Mouse (Mus musculus): Measurements from ENCODE around the gene Heatr1.

DNA sequence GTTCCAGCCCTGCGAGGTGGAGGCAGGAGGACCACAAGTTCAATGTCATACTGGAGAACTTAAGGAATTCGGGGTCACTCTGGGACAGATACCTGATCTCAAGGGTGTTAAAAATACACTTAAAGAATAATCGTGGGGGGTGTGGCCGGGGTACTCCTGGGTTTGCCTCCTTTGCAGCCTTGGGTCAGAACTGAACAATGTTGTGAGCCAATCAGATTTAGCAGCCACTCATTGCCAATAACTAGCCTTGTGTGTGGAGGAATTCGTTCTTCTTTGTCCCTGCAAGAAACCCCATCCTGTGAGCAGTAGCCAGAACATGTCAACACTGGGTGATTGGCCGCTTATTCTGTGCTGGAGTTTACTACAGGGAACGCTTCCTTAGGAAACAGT lies 66.9 kb downstream of the Heatr1 start:
- TF ChIP-seq CTCF (IDR thresholded peaks at IDR 0.05 in 2 of 3, conservative IDR thresholded peaks at IDR 0.05 in 1 of 3; ENCODE audit: control insufficient read depth in 1 of 3, insufficient read depth in 1 of 3, low read depth in 2 of 3, low read length in 3 of 3, poor library complexity in 1 of 3, severe bottlenecking in 1 of 3) (no peak), NELFE (IDR thresholded peaks at IDR 0.05; ENCODE audit: low read depth, low read length) (no peak; the same call in 1 of the 2 replicates), POLR2A (IDR thresholded peaks at IDR 0.05; ENCODE audit: control insufficient read depth in 1 of 2, insufficient read depth in 1 of 2, low read depth in 1 of 2, low read length in 2 of 2, poor library complexity in 1 of 2) (no peak), ZNF384 (IDR thresholded peaks at IDR 0.05; ENCODE audit: low read depth, low read length) (no peak), MEF2A (IDR thresholded peaks at IDR 0.05; ENCODE audit: extremely low read depth, insufficient replicate concordance, low read depth, low read length, poor library complexity, severe bottlenecking) (no peak)
